Mouse (Mus musculus) inflammation-experienced regulatory T-cells, adult 16 weeks (primary cell): ENCODE measurements around the gene Aplp2. TPM values are rescaled to one million over a fixed set of nuclear protein-coding genes. Genes with fewer than 3 reads are reported as not detected.

Experiments used
- polyA plus RNA-seq: library from polyadenylated mRNA; unstranded; fragments of 100-300 nt; shearing (Covaris generic); gene quantifications from one replicate; pipeline ENCODE4 v1.2.1, GENCODE M21; 2017

The Aplp2 gene
- 176 TPM for polyA plus RNA-seq

DNA sequence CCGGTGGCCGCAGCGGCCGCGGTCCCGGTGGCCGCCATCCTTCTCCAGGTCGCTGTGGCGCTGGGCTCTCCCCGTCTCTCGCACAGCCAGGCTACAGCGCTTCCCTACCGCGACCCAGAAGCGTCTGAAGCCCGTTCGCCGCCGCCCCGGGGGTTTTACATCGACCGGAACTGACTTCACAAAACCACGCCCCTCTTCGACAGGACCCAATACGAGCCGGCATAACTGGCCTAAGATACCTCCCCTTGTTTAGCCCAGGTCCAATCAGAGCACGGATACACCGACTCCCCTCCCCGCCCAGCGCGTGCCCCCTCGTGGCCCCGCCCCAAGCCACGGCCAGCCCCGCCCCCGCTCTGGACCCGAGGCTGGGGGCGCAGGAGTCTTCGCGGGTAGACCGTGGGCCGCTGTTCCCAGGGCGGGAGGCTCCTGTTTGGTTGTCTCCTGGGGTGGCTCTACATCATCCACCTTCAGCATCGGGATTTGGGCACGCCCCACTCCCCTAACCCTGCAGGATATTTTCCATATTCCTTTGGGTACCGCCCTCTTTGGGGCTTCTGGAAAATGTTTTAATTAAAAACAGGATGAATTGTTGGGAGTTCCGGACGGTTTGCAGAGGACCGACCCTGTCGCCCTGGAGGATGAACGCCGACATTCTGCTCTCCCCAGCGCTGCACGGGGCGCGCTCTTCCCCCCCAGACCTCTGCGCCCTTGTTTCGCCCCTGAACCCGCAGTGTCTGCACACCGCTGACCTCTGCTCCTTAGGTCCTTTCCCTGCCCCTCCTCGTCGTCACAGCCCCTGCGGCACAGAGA is at the start of gene Aplp2:
Gene Aplp2 (minus strand): TSS at position 126 of the 810 bp plus-strand sequence.

DNA sequence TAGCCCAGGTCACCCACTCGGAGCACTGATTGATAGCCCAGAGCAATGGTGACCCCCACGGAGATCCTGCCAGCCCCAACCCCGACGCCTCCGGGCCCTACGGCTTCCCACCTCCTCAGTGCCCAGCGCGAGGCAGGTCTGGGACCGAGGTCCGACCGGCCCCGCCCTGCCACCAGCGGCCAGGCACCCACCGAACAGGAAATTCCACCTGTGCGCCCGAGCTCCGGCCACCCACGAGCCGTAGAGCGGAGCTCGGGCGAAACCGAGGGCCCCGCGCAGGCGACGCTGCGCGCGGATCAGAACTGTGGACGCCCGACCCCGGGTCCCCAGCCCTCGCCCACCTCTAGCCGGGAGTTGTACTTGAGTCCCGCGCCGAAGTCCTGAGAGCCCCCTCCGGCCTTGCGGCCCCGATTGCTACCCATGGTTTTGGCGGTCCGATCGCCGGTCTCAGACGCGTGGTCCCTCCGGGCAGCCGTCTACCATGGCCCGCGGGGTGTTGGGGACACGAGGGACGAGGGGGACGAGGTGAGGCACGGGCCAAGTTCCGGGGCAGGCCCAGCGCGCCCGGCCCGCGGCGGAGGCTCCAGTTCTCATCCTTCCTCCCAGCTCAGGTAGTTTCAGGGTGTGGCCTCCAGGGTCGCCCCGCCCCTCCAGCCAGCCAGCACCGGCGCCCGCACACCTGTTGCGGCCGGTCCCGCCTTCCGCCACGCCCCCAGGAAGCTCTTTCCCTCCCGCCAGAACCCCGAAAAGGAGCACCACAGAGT is 80.2 kb downstream of the Aplp2 start, which contains the start of gene St14:
Gene St14 (minus strand): TSS at position 649 of the 764 bp plus-strand sequence.

Other genes starting within 250 kb of the Aplp2 start
- 16.6 TPM for gene Zbtb44, start 181.2 kb downstream of the Aplp2 start, polyA plus RNA-seq
- 24.9 TPM for gene St14, start 80.0 kb downstream of the Aplp2 start, polyA plus RNA-seq
- gene Prdm10, start 68.7 kb upstream of the Aplp2 start, polyA plus RNA-seq: 18.4 TPM
- 63.6 TPM for gene Nfrkb, start 174.4 kb upstream of the Aplp2 start, polyA plus RNA-seq